Mouse (Mus musculus) fibroblast of lung, adult 2 months (primary cell): ENCODE measurements around the gene Sntn.
A peak's percentile ranks its signal among the peaks of the same experiment; 100 is the strongest.

Experiments used
- DNase-seq: peaks from one replicate; pipeline ENCODE4 v3.0.0-alpha.2; 2011; ENCODE audit warnings: low read depth

The Sntn gene

GRCm38 (mm10) chr14:13670576-13670975, at the start of gene Sntn:
Sntn (plus strand) TSS chr14:13670876.
- no peak for DNase-seq

- no peak for DNase-seq
These were observed 20.8 kb upstream of the Sntn start for GRCm38 (mm10) chr14:13649865-13650264.

- DNase-seq = no peak
These were observed 19.6 kb upstream of the Sntn start for GRCm38 (mm10) chr14:13651039-13651438.

- DNase-seq = no peak
These were observed 19.0 kb upstream of the Sntn start for GRCm38 (mm10) chr14:13651541-13652298.

GRCm38 (mm10) chr14:13686716-13687115, 16.0 kb downstream of the Sntn start:
- DNase-seq = no peak

- DNase-seq = peak; percentile 30
These were observed 19.8 kb downstream of the Sntn start for GRCm38 (mm10) chr14:13690426-13690825.

GRCm38 (mm10) chr14:13732263-13732662, 61.6 kb downstream of the Sntn start:
- no peak for DNase-seq
